Mouse (Mus musculus): ENCODE measurements around the gene Cog7.

GRCm38 (mm10) chr7:121955802-121956201 is 25.7 kb downstream of the Cog7 start:
- TF ChIP-seq CTCF (conservative IDR thresholded peaks at IDR 0.05; ENCODE audit: insufficient read depth, insufficient read length, low read depth, low read length) (no peak), POLR2A (IDR thresholded peaks at IDR 0.05; ENCODE audit: low read depth, low read length) (no peak)

Measured in kidney, adult 2 months (tissue).